Mouse (Mus musculus): ENCODE results near the gene Sh2d5. TPM values are rescaled to one million over a fixed set of nuclear protein-coding genes. Genes with fewer than 3 reads are reported as not detected.
A peak's percentile ranks its signal among the peaks of the same experiment; 100 is the strongest.

The Sh2d5 gene
- 6.1 and 9.8 TPM in 2 replicates for polyA plus RNA-seq (2015; fragmentation: Nextera tagmentation; extraction: Ambion mirVana)

DNA sequence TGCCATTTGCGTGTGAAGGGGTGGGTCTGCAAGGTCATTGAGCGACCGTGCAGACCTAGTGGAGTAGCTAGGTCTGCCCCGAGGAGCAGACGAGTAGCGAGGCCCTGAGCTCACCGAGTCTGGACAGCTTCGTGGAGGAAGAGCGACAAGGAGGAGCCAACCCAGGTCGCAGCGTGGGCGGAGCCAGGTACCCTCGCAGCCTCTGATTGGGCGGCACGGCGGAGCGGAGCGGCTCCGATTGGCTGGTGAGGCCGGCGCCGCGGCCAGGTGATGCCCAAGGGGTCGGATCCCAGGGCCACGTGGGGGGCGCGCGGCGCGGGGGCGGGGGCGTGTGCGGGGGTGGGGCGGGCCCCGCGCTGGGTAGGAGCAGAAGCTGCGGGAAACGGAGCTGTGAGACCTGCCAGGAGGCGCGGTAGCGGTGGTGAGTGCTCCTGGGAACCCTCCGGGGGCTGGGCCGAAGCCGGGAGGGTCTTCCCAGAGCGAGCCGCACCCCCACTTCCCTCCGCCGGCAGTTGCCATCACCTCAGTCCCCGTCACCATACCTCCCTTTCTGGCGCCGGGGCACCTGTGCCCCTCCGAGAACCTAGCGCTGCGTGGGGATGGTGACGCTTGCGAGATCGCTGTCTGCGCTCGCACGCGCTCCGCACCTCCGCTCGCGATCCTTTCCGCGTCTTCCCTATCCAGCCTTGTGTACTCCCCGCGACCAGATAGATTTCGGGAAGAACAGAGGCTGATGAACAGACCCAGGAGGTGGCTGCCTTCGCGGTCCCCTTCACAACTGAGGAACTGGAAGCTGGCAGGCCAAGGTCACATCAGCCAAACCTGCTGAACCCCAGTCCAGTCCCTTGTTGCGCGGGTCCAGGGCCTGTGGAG is at the start of gene Sh2d5, which contains the start of gene Kif17:
Gene Sh2d5 (plus strand): TSS at position 316 of the 873 bp plus-strand sequence.
Gene Kif17 (plus strand): TSS at position 348 of the 873 bp plus-strand sequence.
- H3K27ac ChIP-seq (ENCODE audit: low read length), result no peak within 1 kb of the TSS
- peak; percentile 92 for ATAC-seq
- H3K4me2 ChIP-seq (ENCODE audit: low read length), result peak within 1 kb of the TSS; percentile 92
- H3K9ac ChIP-seq (replicated peaks; ENCODE audit: low read depth, low read length), result peak within 1 kb of the TSS; percentile 68
- H3K4me3 ChIP-seq (replicated peaks; ENCODE audit: low read length), result peak within 1 kb of the TSS; percentile 63
- WGBS, result under 1% methylated on average over 56 of the region's 74 CpGs
- H3K36me3 ChIP-seq (ENCODE audit: control insufficient read depth, insufficient read depth), result peaks cover under 1% of the 10 kb centered on the region; the same call in 1 of the 2 replicates
- peaks cover 29% of the 10 kb centered on the region for H3K4me1 ChIP-seq (replicated peaks; ENCODE audit: control insufficient read depth, insufficient read depth, low read length)
- H3K27me3 ChIP-seq (replicated peaks; ENCODE audit: control insufficient read depth, insufficient read depth, low read length), result no peaks in the 10 kb centered on the region
- H3K9me3 ChIP-seq (ENCODE audit: control insufficient read depth, low read length), result no peaks in the 10 kb centered on the region

- H3K27me3 ChIP-seq (replicated peaks; ENCODE audit: control insufficient read depth, insufficient read depth, low read length), result no peaks in the 10 kb centered on the region
- no peaks in the 10 kb centered on the region for H3K4me1 ChIP-seq (replicated peaks; ENCODE audit: control insufficient read depth, insufficient read depth, low read length)
- H3K9ac ChIP-seq (replicated peaks; ENCODE audit: low read depth, low read length), result no peak overlapping the region
- WGBS, result 95% methylated on average over 3 of the region's 3 CpGs
- no peak for ATAC-seq
- no peaks in the 10 kb centered on the region for H3K9me3 ChIP-seq (ENCODE audit: control insufficient read depth, low read length)
- H3K36me3 ChIP-seq (ENCODE audit: control insufficient read depth, insufficient read depth), result peaks cover 54% of the 10 kb centered on the region
- H3K4me3 ChIP-seq (replicated peaks; ENCODE audit: low read length), result no peak overlapping the region
- H3K27ac ChIP-seq (ENCODE audit: low read length), result no peak overlapping the region
- H3K4me2 ChIP-seq (ENCODE audit: low read length), result no peak overlapping the region
Observed at GRCm38 (mm10) chr4:138200769-138201168, 49.4 kb upstream of the Sh2d5 start.

DNA sequence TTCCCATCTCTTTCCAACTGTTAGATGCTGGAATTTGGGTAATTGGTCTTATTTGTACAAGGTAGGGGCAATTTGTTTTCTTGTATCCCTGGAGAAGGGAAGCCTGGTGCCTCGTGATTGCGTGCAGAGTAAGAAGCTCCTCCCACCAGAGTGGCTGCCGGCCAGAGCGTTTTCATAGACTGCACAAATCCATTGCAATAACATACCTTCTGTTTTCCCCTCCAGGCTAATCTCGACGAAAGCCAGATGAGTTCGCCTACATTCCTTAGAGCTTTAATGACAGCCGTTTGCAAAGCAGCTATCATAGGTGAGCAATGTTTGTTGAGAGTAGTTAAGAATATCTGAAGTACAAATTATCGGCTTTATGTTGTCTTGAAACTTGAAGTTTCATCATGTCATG is 48.5 kb upstream of the Sh2d5 start:
- peaks cover 56% of the 10 kb centered on the region for H3K36me3 ChIP-seq (ENCODE audit: control insufficient read depth, insufficient read depth)
- no peak overlapping the region for H3K4me3 ChIP-seq (replicated peaks; ENCODE audit: low read length)
- WGBS, result 86% methylated on average over 9 of the region's 9 CpGs

GRCm38 (mm10) chr4:138210116-138210515 is 40.1 kb upstream of the Sh2d5 start:
- H3K4me2 ChIP-seq (ENCODE audit: low read length), result no peak overlapping the region
- H3K27ac ChIP-seq (ENCODE audit: low read length), result no peak overlapping the region
- H3K9me3 ChIP-seq (ENCODE audit: control insufficient read depth, low read length), result no peaks in the 10 kb centered on the region
- no peak for ATAC-seq
- WGBS, result 95% methylated on average over 5 of the region's 5 CpGs
- H3K4me3 ChIP-seq (replicated peaks; ENCODE audit: low read length), result no peak overlapping the region
- H3K27me3 ChIP-seq (replicated peaks; ENCODE audit: control insufficient read depth, insufficient read depth, low read length), result no peaks in the 10 kb centered on the region
- H3K9ac ChIP-seq (replicated peaks; ENCODE audit: low read depth, low read length), result no peak overlapping the region
- peaks cover 18% of the 10 kb centered on the region for H3K36me3 ChIP-seq (ENCODE audit: control insufficient read depth, insufficient read depth)
- H3K4me1 ChIP-seq (replicated peaks; ENCODE audit: control insufficient read depth, insufficient read depth, low read length), result no peaks in the 10 kb centered on the region

More for the DNA sequence above, 48.5 kb upstream of the Sh2d5 start:
- H3K4me1 ChIP-seq (replicated peaks; ENCODE audit: control insufficient read depth, insufficient read depth, low read length), result no peaks in the 10 kb centered on the region
- no peaks in the 10 kb centered on the region for H3K9me3 ChIP-seq (ENCODE audit: control insufficient read depth, low read length)
- no peak overlapping the region for H3K4me2 ChIP-seq (ENCODE audit: low read length)
- no peak overlapping the region for H3K9ac ChIP-seq (replicated peaks; ENCODE audit: low read depth, low read length)
- ATAC-seq, result no peak
- no peak overlapping the region for H3K27ac ChIP-seq (ENCODE audit: low read length)
- no peaks in the 10 kb centered on the region for H3K27me3 ChIP-seq (replicated peaks; ENCODE audit: control insufficient read depth, insufficient read depth, low read length)

DNA sequence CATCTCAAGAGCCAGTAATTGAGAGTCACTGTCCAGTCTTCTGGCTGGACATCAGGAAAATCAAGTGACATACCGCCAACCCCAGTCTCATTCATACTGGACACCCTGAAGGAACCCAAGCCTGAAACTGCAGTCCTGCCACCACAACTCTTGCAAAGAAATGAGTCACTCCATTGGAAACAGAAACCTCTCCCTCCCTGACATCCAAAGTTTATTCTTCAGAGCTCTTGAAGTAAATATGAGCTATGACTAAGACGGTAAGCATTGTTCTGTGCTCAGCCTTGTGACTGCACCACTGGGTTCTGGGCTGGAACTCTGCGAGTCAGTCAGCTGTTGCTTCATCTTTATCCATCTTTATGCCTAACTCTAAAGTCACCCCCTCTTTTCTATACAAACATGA is 36.3 kb upstream of the Sh2d5 start:
- no peaks in the 10 kb centered on the region for H3K9me3 ChIP-seq (ENCODE audit: control insufficient read depth, low read length)
- H3K36me3 ChIP-seq (ENCODE audit: control insufficient read depth, insufficient read depth), result peaks cover 10% of the 10 kb centered on the region
- ATAC-seq, result no peak
- 94% methylated on average over 3 of the region's 3 CpGs for WGBS
- no peak overlapping the region for H3K4me2 ChIP-seq (ENCODE audit: low read length)
- no peak overlapping the region for H3K27ac ChIP-seq (ENCODE audit: low read length)
- no peak overlapping the region for H3K4me3 ChIP-seq (replicated peaks; ENCODE audit: low read length)
- no peak overlapping the region for H3K9ac ChIP-seq (replicated peaks; ENCODE audit: low read depth, low read length)
- H3K27me3 ChIP-seq (replicated peaks; ENCODE audit: control insufficient read depth, insufficient read depth, low read length), result no peaks in the 10 kb centered on the region
- peaks cover 16% of the 10 kb centered on the region for H3K4me1 ChIP-seq (replicated peaks; ENCODE audit: control insufficient read depth, insufficient read depth, low read length)

- Histone ChIP-seq H3K27me3 (replicated peaks; ENCODE audit: control insufficient read depth, insufficient read depth, low read length) (no peaks in the 10 kb centered on the region), H3K4me2 (ENCODE audit: low read length) (peak overlapping the region; percentile 81), H3K9me3 (ENCODE audit: control insufficient read depth, low read length) (no peaks in the 10 kb centered on the region), H3K9ac (replicated peaks; ENCODE audit: low read depth, low read length) (peak overlapping the region; percentile 99), H3K27ac (ENCODE audit: low read length) (peak overlapping the region; percentile 99), H3K4me1 (replicated peaks; ENCODE audit: control insufficient read depth, insufficient read depth, low read length) (peaks cover 28% of the 10 kb centered on the region), H3K4me3 (replicated peaks; ENCODE audit: low read length) (peak overlapping the region; percentile 96), H3K36me3 (ENCODE audit: control insufficient read depth, insufficient read depth) (no peaks in the 10 kb centered on the region)
- ATAC-seq, result no peak
- 44% methylated on average over 13 of the region's 13 CpGs for WGBS
Observed at GRCm38 (mm10) chr4:138215671-138216199, 34.5 kb upstream of the Sh2d5 start.

DNA sequence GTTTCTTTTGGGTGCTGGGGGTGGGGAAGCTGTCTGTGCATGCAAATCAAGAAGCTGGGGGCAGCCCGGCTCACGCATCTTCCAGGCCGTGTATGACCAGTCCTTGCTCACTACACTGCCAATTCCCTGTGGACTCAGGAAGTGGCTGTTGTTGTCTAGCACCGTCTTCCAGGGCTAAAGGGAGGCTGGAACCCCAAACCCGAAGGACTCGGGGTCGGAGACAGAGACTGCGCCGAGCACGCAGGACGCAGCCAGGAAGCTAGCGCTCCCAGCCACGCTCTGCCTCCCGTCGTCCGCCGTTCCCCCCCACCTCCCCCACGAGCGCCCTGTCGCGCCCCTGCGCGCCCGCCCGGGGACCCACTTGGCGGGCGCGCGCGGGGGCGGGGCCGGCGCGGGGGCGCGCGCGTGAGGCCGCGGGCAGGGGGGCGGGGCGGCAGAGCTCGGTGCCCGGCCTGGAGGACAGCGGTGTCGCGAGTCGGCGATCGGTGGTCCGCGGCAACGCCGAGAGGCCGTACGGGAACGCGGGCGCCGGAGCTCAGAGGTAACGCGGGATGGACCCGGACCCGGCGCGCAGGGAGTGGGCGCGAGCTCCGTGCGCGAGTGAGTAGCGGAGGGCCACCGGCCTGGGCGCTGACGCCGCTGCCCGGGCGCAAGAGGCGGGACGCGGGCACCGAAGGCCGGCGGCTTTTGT is 33.9 kb upstream of the Sh2d5 start, which contains the start of gene Hp1bp3:
Gene Hp1bp3 (plus strand): TSS at position 97 of the 691 bp plus-strand sequence.
- H3K9me3 ChIP-seq (ENCODE audit: control insufficient read depth, low read length), result no peaks in the 10 kb centered on the region
- peak within 1 kb of the TSS; percentile 99 for H3K27ac ChIP-seq (ENCODE audit: low read length)
- H3K4me2 ChIP-seq (ENCODE audit: low read length), result peak within 1 kb of the TSS; percentile 90
- H3K4me3 ChIP-seq (replicated peaks; ENCODE audit: low read length), result peak within 1 kb of the TSS; percentile 96
- H3K4me1 ChIP-seq (replicated peaks; ENCODE audit: control insufficient read depth, insufficient read depth, low read length), result peaks cover 28% of the 10 kb centered on the region
- H3K36me3 ChIP-seq (ENCODE audit: control insufficient read depth, insufficient read depth), result no peaks in the 10 kb centered on the region
- ATAC-seq, result peak; percentile 60
- peak within 1 kb of the TSS; percentile 99 for H3K9ac ChIP-seq (replicated peaks; ENCODE audit: low read depth, low read length)
- H3K27me3 ChIP-seq (replicated peaks; ENCODE audit: control insufficient read depth, insufficient read depth, low read length), result no peaks in the 10 kb centered on the region
- WGBS, result under 1% methylated on average over 30 of the region's 84 CpGs

DNA sequence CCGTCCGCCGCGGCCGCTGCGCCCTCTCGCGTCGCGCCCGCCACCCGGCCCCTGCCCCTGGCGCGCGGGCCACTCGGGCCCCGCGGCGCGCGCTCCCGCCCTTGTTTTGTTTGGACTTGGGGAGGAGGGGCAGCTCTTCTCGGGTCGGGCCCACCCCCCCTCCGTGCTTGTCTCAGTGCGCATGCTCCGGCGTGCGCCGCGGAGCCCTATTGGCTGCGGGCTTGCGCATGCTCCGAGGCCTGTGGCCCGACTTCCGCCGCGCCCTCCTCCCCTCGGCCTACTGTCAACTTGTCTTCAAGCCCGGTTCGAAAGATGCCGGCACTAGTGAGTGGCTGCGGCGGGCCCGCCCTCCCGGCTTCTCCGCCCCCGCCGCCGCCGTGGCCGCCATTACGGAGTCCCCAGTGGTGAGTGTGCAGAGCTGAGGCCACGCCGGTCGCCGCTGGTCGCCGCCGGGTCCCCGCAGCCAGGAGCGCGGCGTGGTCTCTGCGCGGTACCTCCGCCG is 33.3 kb upstream of the Sh2d5 start:
- Histone ChIP-seq H3K36me3 (ENCODE audit: control insufficient read depth, insufficient read depth) (no peaks in the 10 kb centered on the region), H3K27ac (ENCODE audit: low read length) (peak overlapping the region; percentile 99), H3K4me3 (replicated peaks; ENCODE audit: low read length) (peak overlapping the region; percentile 96), H3K9ac (replicated peaks; ENCODE audit: low read depth, low read length) (peak overlapping the region; percentile 99), H3K4me1 (replicated peaks; ENCODE audit: control insufficient read depth, insufficient read depth, low read length) (peaks cover 28% of the 10 kb centered on the region), H3K9me3 (ENCODE audit: control insufficient read depth, low read length) (no peaks in the 10 kb centered on the region), H3K4me2 (ENCODE audit: low read length) (peak overlapping the region; percentile 90), H3K27me3 (replicated peaks; ENCODE audit: control insufficient read depth, insufficient read depth, low read length) (no peaks in the 10 kb centered on the region)
- WGBS, result under 1% methylated on average over 65 of the region's 68 CpGs
- peak; percentile 96 for ATAC-seq

DNA sequence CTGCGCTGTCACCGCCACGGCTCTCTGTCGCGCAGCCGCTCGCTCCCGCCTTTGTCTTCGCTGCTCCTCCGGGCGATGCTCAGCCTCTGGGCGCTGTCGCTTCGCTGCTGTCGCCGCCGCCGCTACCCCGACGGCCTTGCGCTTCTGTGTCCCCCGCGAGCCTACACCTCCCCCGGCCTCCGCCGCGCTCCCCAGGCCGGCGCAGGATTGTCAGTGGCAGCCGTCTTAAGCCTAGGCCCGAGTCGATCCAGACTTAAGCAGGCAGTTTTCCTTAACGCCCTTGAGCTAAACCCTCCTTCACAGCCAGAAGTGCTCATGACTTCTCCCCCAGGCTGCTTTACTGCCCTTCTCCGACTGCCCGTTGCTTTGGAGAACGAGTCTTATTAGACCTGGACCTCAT is 32.8 kb upstream of the Sh2d5 start:
- H3K4me1 ChIP-seq (replicated peaks; ENCODE audit: control insufficient read depth, insufficient read depth, low read length), result peaks cover 28% of the 10 kb centered on the region
- ATAC-seq, result no peak; the same call in 1 of the 2 replicates
- no peaks in the 10 kb centered on the region for H3K36me3 ChIP-seq (ENCODE audit: control insufficient read depth, insufficient read depth)
- peak overlapping the region; percentile 99 for H3K9ac ChIP-seq (replicated peaks; ENCODE audit: low read depth, low read length)
- H3K4me3 ChIP-seq (replicated peaks; ENCODE audit: low read length), result peak overlapping the region; percentile 96
- peak overlapping the region; percentile 90 for H3K4me2 ChIP-seq (ENCODE audit: low read length)
- peak overlapping the region; percentile 99 for H3K27ac ChIP-seq (ENCODE audit: low read length)
- under 1% methylated on average over 36 of the region's 36 CpGs for WGBS
- no peaks in the 10 kb centered on the region for H3K27me3 ChIP-seq (replicated peaks; ENCODE audit: control insufficient read depth, insufficient read depth, low read length)
- no peaks in the 10 kb centered on the region for H3K9me3 ChIP-seq (ENCODE audit: control insufficient read depth, low read length)
